Mouse (Mus musculus): Measurements from ENCODE around the gene Myo9a. TPM values are rescaled to one million over a fixed set of nuclear protein-coding genes. Genes with fewer than 3 reads are reported as not detected.
A peak's percentile ranks its signal among the peaks of the same experiment; 100 is the strongest.

Myo9a gene
- total and polyA plus RNA-seq, 2 experiments, result 0.40 to 9.3 TPM

DNA sequence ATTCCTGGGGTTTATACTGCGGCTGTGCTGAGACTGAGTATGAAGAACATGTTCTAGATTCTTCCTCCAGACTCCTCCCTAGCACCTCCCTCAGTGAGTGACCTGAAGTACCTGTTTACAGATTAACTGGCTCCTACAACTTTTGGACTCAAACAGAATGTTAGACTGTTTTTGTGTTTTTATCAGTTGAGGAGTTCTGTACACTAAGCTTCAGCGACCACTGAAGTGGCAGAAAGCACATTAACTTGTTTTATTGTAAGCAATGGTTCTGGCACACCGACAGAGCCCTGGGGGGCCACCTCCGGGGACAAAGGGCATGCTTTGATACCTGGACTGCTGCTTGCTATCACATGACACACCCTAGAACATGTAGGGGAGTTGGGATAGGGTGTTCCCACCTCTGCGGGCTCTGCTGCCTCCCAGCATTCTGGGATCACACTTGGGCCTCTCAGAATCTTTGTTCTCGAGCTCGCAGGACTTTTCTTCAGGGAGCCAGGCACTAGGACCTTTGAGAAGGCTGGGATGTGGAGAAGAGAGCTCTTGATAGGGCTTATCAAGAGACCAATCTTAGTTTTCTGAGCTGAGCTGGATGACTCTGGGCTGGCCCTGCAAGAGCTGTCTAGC, 34.3 kb upstream of the Myo9a start:
- no peak overlapping the region for H3K9ac ChIP-seq (ENCODE audit: low read depth, low read length)
- DNase-seq (ENCODE audit: extremely low read depth, low read depth, low spot score), result no peak

DNA sequence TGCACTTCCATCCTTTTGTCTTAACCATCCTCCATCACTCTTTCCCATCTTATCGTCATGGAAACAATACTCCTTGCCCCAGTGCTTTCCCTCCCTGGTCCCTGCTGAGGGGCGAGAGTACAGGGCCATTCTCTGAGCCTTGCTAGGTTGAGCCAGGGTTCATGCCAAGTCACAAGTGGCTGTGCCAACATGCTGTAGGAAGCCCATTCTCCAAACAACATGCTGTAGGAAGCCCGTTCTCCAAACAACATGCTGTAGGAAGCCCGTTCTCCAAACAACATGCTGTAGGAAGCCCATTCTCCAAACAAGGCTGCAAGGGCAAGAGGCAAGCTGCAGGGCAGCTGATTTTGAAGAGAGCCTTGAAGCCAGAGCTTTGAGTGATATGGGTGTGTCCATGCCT, 32.5 kb upstream of the Myo9a start:
- Histone ChIP-seq H3K4me1 (ENCODE audit: control insufficient read depth, insufficient read depth, low read length) (no peaks in the 10 kb centered on the region), H3K27me3 (ENCODE audit: control insufficient read depth, insufficient read depth, low read length) (peaks cover 8% of the 10 kb centered on the region; the same call in 1 of the 2 replicates), H3K27ac (replicated peaks; ENCODE audit: insufficient read depth, low read depth, low read length) (no peak overlapping the region), H3K4me3 (ENCODE audit: insufficient read depth, low read depth, low read length) (no peak overlapping the region), H3K9ac (ENCODE audit: low read depth, low read length) (no peak overlapping the region), H3K36me3 (ENCODE audit: control insufficient read depth, insufficient read depth, low read length) (no peaks in the 10 kb centered on the region), H3K79me2 (ENCODE audit: control insufficient read depth, insufficient read depth, low read length) (no peaks in the 10 kb centered on the region)
- DNase-seq (ENCODE audit: extremely low read depth, low read depth, low spot score), result no peak
- 91% methylated on average over 4 of the region's 4 CpGs for WGBS
- no peak for TF ChIP-seq POLR2A (IDR thresholded peaks at IDR 0.05; ENCODE audit: extremely low read depth, insufficient read depth, low read length)
- TF ChIP-seq CTCF (IDR thresholded peaks at IDR 0.05; ENCODE audit: low read depth, low read length), result no peak

More for the DNA sequence above, 34.3 kb upstream of the Myo9a start:
- WGBS, result 44% methylated on average over 7 of the region's 7 CpGs
- H3K27ac ChIP-seq (replicated peaks; ENCODE audit: insufficient read depth, low read depth, low read length), result no peak overlapping the region
- TF ChIP-seq CTCF (IDR thresholded peaks at IDR 0.05; ENCODE audit: low read depth, low read length) (no peak), POLR2A (IDR thresholded peaks at IDR 0.05; ENCODE audit: extremely low read depth, insufficient read depth, low read length) (no peak)
- no peaks in the 10 kb centered on the region for H3K4me1 ChIP-seq (ENCODE audit: control insufficient read depth, insufficient read depth, low read length)
- no peaks in the 10 kb centered on the region for H3K36me3 ChIP-seq (ENCODE audit: control insufficient read depth, insufficient read depth, low read length)
- H3K4me3 ChIP-seq (ENCODE audit: insufficient read depth, low read depth, low read length), result no peak overlapping the region
- H3K79me2 ChIP-seq (ENCODE audit: control insufficient read depth, insufficient read depth, low read length), result no peaks in the 10 kb centered on the region
- H3K27me3 ChIP-seq (ENCODE audit: control insufficient read depth, insufficient read depth, low read length), result peaks cover 8% of the 10 kb centered on the region; the same call in 1 of the 2 replicates

GRCm38 (mm10) chr9:59721144-59721543, 29.6 kb upstream of the Myo9a start:
- Histone ChIP-seq H3K27ac (replicated peaks; ENCODE audit: insufficient read depth, low read depth, low read length) (no peak overlapping the region), H3K27me3 (ENCODE audit: control insufficient read depth, insufficient read depth, low read length) (peaks cover 11% of the 10 kb centered on the region; the same call in 1 of the 2 replicates), H3K36me3 (ENCODE audit: control insufficient read depth, insufficient read depth, low read length) (no peaks in the 10 kb centered on the region), H3K79me2 (ENCODE audit: control insufficient read depth, insufficient read depth, low read length) (no peaks in the 10 kb centered on the region), H3K4me1 (ENCODE audit: control insufficient read depth, insufficient read depth, low read length) (no peaks in the 10 kb centered on the region), H3K4me3 (ENCODE audit: insufficient read depth, low read depth, low read length) (no peak overlapping the region), H3K9ac (ENCODE audit: low read depth, low read length) (no peak overlapping the region)
- peak; percentile 21 for DNase-seq (ENCODE audit: extremely low read depth, low read depth, low spot score)
- 56% methylated on average over 5 of the region's 5 CpGs for WGBS
- TF ChIP-seq POLR2A (IDR thresholded peaks at IDR 0.05; ENCODE audit: extremely low read depth, insufficient read depth, low read length) (no peak), CTCF (IDR thresholded peaks at IDR 0.05; ENCODE audit: low read depth, low read length) (no peak)

GRCm38 (mm10) chr9:59723096-59723657, 27.5 kb upstream of the Myo9a start:
- Histone ChIP-seq H3K27ac (replicated peaks; ENCODE audit: insufficient read depth, low read depth, low read length) (no peak overlapping the region), H3K36me3 (ENCODE audit: control insufficient read depth, insufficient read depth, low read length) (no peaks in the 10 kb centered on the region), H3K9ac (ENCODE audit: low read depth, low read length) (no peak overlapping the region), H3K4me3 (ENCODE audit: insufficient read depth, low read depth, low read length) (no peak overlapping the region), H3K27me3 (ENCODE audit: control insufficient read depth, insufficient read depth, low read length) (peaks cover 12% of the 10 kb centered on the region; the same call in 1 of the 2 replicates), H3K4me1 (ENCODE audit: control insufficient read depth, insufficient read depth, low read length) (no peaks in the 10 kb centered on the region), H3K79me2 (ENCODE audit: control insufficient read depth, insufficient read depth, low read length) (no peaks in the 10 kb centered on the region)
- TF ChIP-seq POLR2A (IDR thresholded peaks at IDR 0.05; ENCODE audit: extremely low read depth, insufficient read depth, low read length), result no peak
- peak; percentile 71 for TF ChIP-seq CTCF (IDR thresholded peaks at IDR 0.05; ENCODE audit: low read depth, low read length)
- WGBS, result 18% methylated on average over 10 of the region's 10 CpGs
- DNase-seq (ENCODE audit: extremely low read depth, low read depth, low spot score), result peak; percentile 54

GRCm38 (mm10) chr9:59723791-59724442, 26.8 kb upstream of the Myo9a start:
- H3K27ac ChIP-seq (replicated peaks; ENCODE audit: insufficient read depth, low read depth, low read length), result no peak overlapping the region
- WGBS, result 70% methylated on average over 8 of the region's 8 CpGs
- DNase-seq (ENCODE audit: extremely low read depth, low read depth, low spot score), result no peak
- H3K4me1 ChIP-seq (ENCODE audit: control insufficient read depth, insufficient read depth, low read length), result no peaks in the 10 kb centered on the region
- H3K4me3 ChIP-seq (ENCODE audit: insufficient read depth, low read depth, low read length), result no peak overlapping the region
- no peak for TF ChIP-seq CTCF (IDR thresholded peaks at IDR 0.05; ENCODE audit: low read depth, low read length)
- no peak for TF ChIP-seq POLR2A (IDR thresholded peaks at IDR 0.05; ENCODE audit: extremely low read depth, insufficient read depth, low read length)
- peaks cover 9% of the 10 kb centered on the region; the same call in 1 of the 2 replicates for H3K27me3 ChIP-seq (ENCODE audit: control insufficient read depth, insufficient read depth, low read length)
- no peak overlapping the region for H3K9ac ChIP-seq (ENCODE audit: low read depth, low read length)
- H3K79me2 ChIP-seq (ENCODE audit: control insufficient read depth, insufficient read depth, low read length), result no peaks in the 10 kb centered on the region
- H3K36me3 ChIP-seq (ENCODE audit: control insufficient read depth, insufficient read depth, low read length), result no peaks in the 10 kb centered on the region

Measured in liver, adult 2 months (tissue).